Mouse (Mus musculus) kidney, adult 2 months (tissue): ENCODE results near the gene Arl4c.

Experiments
- CTCF ChIP-seq: fragments of 200-500 bp; conservative IDR thresholded peaks from 2 replicates; pipeline ENCODE4 v1.5.1; 2011; ENCODE audit warnings: low read depth, mild to moderate bottlenecking, control low read depth, low read length, moderate library complexity, mixed read lengths; ENCODE audit not compliant: insufficient read depth, insufficient read length
- POLR2A ChIP-seq: fragments of 200-500 bp; IDR thresholded peaks from one replicate; pipeline ENCODE4 v1.6.1; 2011; ENCODE audit warnings: low read depth, low read length, control low read depth

DNA sequence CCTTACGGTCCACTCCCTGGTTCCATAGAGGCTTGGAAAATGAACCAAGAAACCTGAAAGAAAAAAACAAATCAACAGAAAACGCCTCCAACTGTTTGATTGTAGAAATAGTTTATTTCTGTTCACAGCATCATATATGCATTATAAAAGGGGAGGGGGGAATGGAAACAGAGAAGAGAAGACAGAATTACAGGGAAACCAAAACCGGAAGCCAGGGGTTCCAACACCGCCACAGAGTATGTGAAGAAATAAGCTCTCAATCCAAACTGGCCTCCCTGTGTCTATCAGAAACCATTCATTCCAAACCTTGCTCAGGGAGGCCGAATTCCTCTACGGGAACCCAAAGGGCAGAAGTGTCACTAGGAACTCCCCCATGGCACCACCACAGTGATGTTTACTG, 3.9 kb downstream of the Arl4c start:
- TF ChIP-seq CTCF (no peak), POLR2A (no peak)
